Mouse (Mus musculus): ENCODE data around the gene Gucy2e.

- TF ChIP-seq CTCF (IDR thresholded peaks at IDR 0.05; ENCODE audit: low read depth), result no peak
- TF ChIP-seq EP300 (IDR thresholded peaks at IDR 0.05; ENCODE audit: low read depth), result no peak
Observed at GRCm38 (mm10) chr11:69223101-69223500, 13.7 kb downstream of the Gucy2e start.

Measured in liver, postnatal 0 days (tissue).